Mouse (Mus musculus) small intestine, adult 2 months (tissue): ENCODE measurements around the gene Grk2. TPM values are rescaled to one million over a fixed set of nuclear protein-coding genes. Genes with fewer than 3 reads are reported as not detected.
A peak's percentile ranks its signal among the peaks of the same experiment; 100 is the strongest.

ENCODE experiments used
- H3K27ac ChIP-seq: fragments of 200-500 bp; 2 replicates; pipeline ENCODE4 v1.5.1; 2012; ENCODE audit warnings: low read depth, low read length, control low read depth, inconsistent platforms; ENCODE audit not compliant: insufficient read depth
- H3K27me3 ChIP-seq: fragments of 200-500 bp; 2 replicates; pipeline ENCODE4 v1.6.1; 2012; ENCODE audit warnings: mild to moderate bottlenecking, moderate library complexity, low read length, inconsistent platforms; ENCODE audit not compliant: control insufficient read depth, insufficient read depth
- H3K36me3 ChIP-seq: fragments of 200-500 bp; 2 replicates; pipeline ENCODE4 v1.6.1; 2012; ENCODE audit warnings: mild to moderate bottlenecking, low read length, control low read depth, inconsistent platforms; ENCODE audit not compliant: control insufficient read depth, insufficient read depth
- H3K4me1 ChIP-seq: fragments of 200-500 bp; 2 replicates; pipeline ENCODE4 v1.6.1; 2012; ENCODE audit warnings: low read length, inconsistent platforms, mixed read lengths; ENCODE audit not compliant: control insufficient read depth, insufficient read depth, insufficient read length
- H3K4me3 ChIP-seq: fragments of 200-500 bp; 2 replicates; pipeline ENCODE4 v1.5.1; 2012; ENCODE audit warnings: low read depth, mild to moderate bottlenecking, control low read depth, inconsistent platforms, low read length, moderate library complexity
- CTCF ChIP-seq: fragments of 200-500 bp; IDR thresholded peaks from 2 replicates; pipeline ENCODE4 v1.5.1; 2012; ENCODE audit warnings: low read depth, mild to moderate bottlenecking, control low read depth, inconsistent platforms, low read length, moderate library complexity, mixed read lengths; ENCODE audit not compliant: insufficient replicate concordance, insufficient read length; ENCODE audit errors: extremely low read depth
- POLR2A ChIP-seq: fragments of 200-500 bp; IDR thresholded peaks from 2 replicates; pipeline ENCODE4 v1.6.1; 2012; ENCODE audit warnings: low read depth, mild to moderate bottlenecking, control low read depth, inconsistent platforms, low read length, moderate library complexity
- WGBS: fragments of 180-500 bp; shearing (Covaris S2); methylation state at CpG from one replicate; pipeline ENCODE4 v1.1.7; 2018; 5-methylcytosine and 5-hydroxymethylcytosine counted together
- polyA plus RNA-seq: library from polyadenylated mRNA; depleted of rRNA; stranded (reverse); fragments of >200 nt; gene quantifications from 2 replicates; pipeline ENCODE4 v1.2.3, GENCODE M21; 2012; rRNA removed

Gene Grk2
- polyA plus RNA-seq = 64.0 and 128 TPM in 2 replicates

- no peaks in the 10 kb centered on the region for H3K36me3 ChIP-seq
- 9% methylated on average over 44 of the region's 46 CpGs for WGBS
- no peak for TF ChIP-seq POLR2A
- peak; percentile 68 for TF ChIP-seq CTCF
Measured at GRCm38 (mm10) chr19:4306190-4306577, at the start of gene Grk2. TSS of gene Grk2 (minus strand) at chr19:4306222.

GRCm38 (mm10) chr19:4349455-4349854 is 43.4 kb upstream of the Grk2 start:
- Histone ChIP-seq H3K4me3 (no peak overlapping the region), H3K36me3 (peaks cover 55% of the 10 kb centered on the region), H3K27ac (no peak overlapping the region), H3K27me3 (no peaks in the 10 kb centered on the region), H3K4me1 (no peaks in the 10 kb centered on the region)
- no peak for TF ChIP-seq CTCF
- TF ChIP-seq POLR2A = no peak
- WGBS = 88% methylated on average over 2 of the region's 2 CpGs

More at GRCm38 (mm10) chr19:4306190-4306577, at the start of gene Grk2:
- Histone ChIP-seq H3K4me3 (peak within 1 kb of the TSS; percentile 86), H3K27me3 (no peaks in the 10 kb centered on the region), H3K4me1 (peaks cover 23% of the 10 kb centered on the region), H3K27ac (peak within 1 kb of the TSS; percentile 89)

- Histone ChIP-seq H3K4me1 (no peaks in the 10 kb centered on the region), H3K27ac (no peak overlapping the region), H3K36me3 (peaks cover 61% of the 10 kb centered on the region), H3K4me3 (no peak overlapping the region), H3K27me3 (no peaks in the 10 kb centered on the region)
- no peak for TF ChIP-seq POLR2A
- WGBS = 97% methylated on average over 1 of the region's 1 CpGs
Measured at GRCm38 (mm10) chr19:4346479-4346878, 40.5 kb upstream of the Grk2 start.

GRCm38 (mm10) chr19:4338162-4338561 is 32.1 kb upstream of the Grk2 start:
- Histone ChIP-seq H3K27ac (no peak overlapping the region), H3K4me3 (no peak overlapping the region), H3K27me3 (no peaks in the 10 kb centered on the region), H3K36me3 (peaks cover 31% of the 10 kb centered on the region), H3K4me1 (no peaks in the 10 kb centered on the region)
- WGBS = 4% methylated on average over 2 of the region's 2 CpGs
- TF ChIP-seq CTCF (no peak), POLR2A (no peak)

- Histone ChIP-seq H3K4me3 (peak overlapping the region; percentile 66), H3K27me3 (no peaks in the 10 kb centered on the region), H3K27ac (peak overlapping the region; percentile 90), H3K4me1 (peaks cover 6% of the 10 kb centered on the region; the same call in 1 of the 2 replicates), H3K36me3 (peaks cover 16% of the 10 kb centered on the region)
- TF ChIP-seq POLR2A = peak; percentile 87
- TF ChIP-seq CTCF = no peak
- WGBS = under 1% methylated on average over 16 of the region's 16 CpGs
Measured at GRCm38 (mm10) chr19:4333791-4334190, 27.8 kb upstream of the Grk2 start.

GRCm38 (mm10) chr19:4333100-4333775 is 27.2 kb upstream of the Grk2 start:
- Histone ChIP-seq H3K4me3 (peak overlapping the region; percentile 66), H3K4me1 (peaks cover 6% of the 10 kb centered on the region; the same call in 1 of the 2 replicates), H3K36me3 (peaks cover 21% of the 10 kb centered on the region), H3K27me3 (no peaks in the 10 kb centered on the region), H3K27ac (peak overlapping the region; percentile 90)
- WGBS = under 1% methylated on average over 13 of the region's 13 CpGs
- TF ChIP-seq POLR2A (no peak), CTCF (no peak)

- Histone ChIP-seq H3K4me1 (peaks cover 6% of the 10 kb centered on the region; the same call in 1 of the 2 replicates), H3K27ac (peak overlapping the region; percentile 90), H3K27me3 (no peaks in the 10 kb centered on the region), H3K4me3 (peak overlapping the region; percentile 66), H3K36me3 (peaks cover 25% of the 10 kb centered on the region)
- no peak for TF ChIP-seq POLR2A
- TF ChIP-seq CTCF = no peak
- WGBS = 0% methylated on average over 4 of the region's 4 CpGs
Measured at GRCm38 (mm10) chr19:4332653-4333052, 26.6 kb upstream of the Grk2 start.
